Mouse (Mus musculus) hindbrain, embryonic 15.5 days (tissue): Measurements from ENCODE around the gene Anp32a. TPM values are rescaled to one million over a fixed set of nuclear protein-coding genes. Genes with fewer than 3 reads are reported as not detected.

Experiments
- ATAC-seq: fragments of 200-750 bp; cut with Nextera tagmentation; 2 replicates; pipeline ENCODE4 v1.8.0; 2017; ENCODE audit warnings: low read depth, moderate number of reproducible peaks, moderate TSS enrichment; ENCODE audit not compliant: low FRiP score
- H3K27ac ChIP-seq: fragments of 300-500 bp; sonication (generic); replicated peaks from 2 replicates; pipeline ENCODE4 v1.5.1; 2015; ENCODE audit warnings: mild to moderate bottlenecking, inconsistent platforms
- H3K27me3 ChIP-seq: fragments of 300-500 bp; sonication (generic); 2 replicates; pipeline ENCODE4 v1.6.1; 2015; ENCODE audit warnings: control low read depth, inconsistent platforms
- H3K36me3 ChIP-seq: fragments of 300-500 bp; sonication (generic); 2 replicates; pipeline ENCODE4 v1.6.1; 2015; ENCODE audit warnings: control low read depth, inconsistent platforms
- H3K4me1 ChIP-seq: fragments of 300-500 bp; sonication (generic); replicated peaks from 2 replicates; pipeline ENCODE4 v1.6.1; 2015; ENCODE audit warnings: control low read depth, inconsistent platforms
- H3K4me2 ChIP-seq: fragments of 300-500 bp; sonication (generic); 2 replicates; pipeline ENCODE4 v1.6.1; 2015; ENCODE audit warnings: moderate library complexity, mild to moderate bottlenecking, inconsistent platforms
- H3K4me3 ChIP-seq: fragments of 300-500 bp; sonication (generic); 2 replicates; pipeline ENCODE4 v1.5.1; 2015; ENCODE audit warnings: mild to moderate bottlenecking, inconsistent platforms
- H3K9ac ChIP-seq: fragments of 300-500 bp; sonication (generic); 2 replicates; pipeline ENCODE4 v1.6.1; 2015; ENCODE audit warnings: inconsistent platforms
- H3K9me3 ChIP-seq: fragments of 300-500 bp; sonication (generic); 2 replicates; pipeline ENCODE4 v1.6.1; 2016; ENCODE audit warnings: control low read depth, inconsistent platforms
- WGBS: fragments of 180-500 bp; shearing (Covaris S2); methylation state at CpG from one replicate; pipeline ENCODE4 v1.1.7; 2015; 5-methylcytosine and 5-hydroxymethylcytosine counted together
- polyA plus RNA-seq: library from polyadenylated mRNA; unstranded; fragments of >200 nt; fragmentation: Nextera tagmentation; extraction: Ambion mirVana; gene quantifications from 2 replicates; pipeline ENCODE4 v1.2.1, GENCODE M21; 2015

The Anp32a gene
- polyA plus RNA-seq, 1 experiment from 2014 or later: 117 TPM

DNA sequence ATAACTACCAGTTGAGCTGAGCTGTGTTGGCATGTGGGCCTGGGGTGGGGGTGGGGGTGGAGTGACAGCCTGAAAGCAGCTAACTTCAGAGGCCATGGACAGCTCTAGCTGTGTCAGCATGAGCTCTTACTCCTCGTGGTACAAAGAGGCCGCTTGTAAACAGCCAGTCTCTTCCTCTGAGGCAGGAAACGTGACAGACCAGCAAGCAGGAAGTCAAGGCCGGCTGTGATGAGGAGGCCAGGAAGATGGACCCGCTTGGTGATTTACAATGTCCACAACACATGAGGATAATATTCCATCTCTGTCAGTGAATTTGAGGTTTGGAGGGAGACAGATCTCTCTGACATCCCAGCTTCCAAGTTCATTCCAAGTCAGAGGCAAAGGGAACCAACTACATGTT lies 84.2 kb downstream of the Anp32a start:
- no peak overlapping the region for H3K9ac ChIP-seq
- H3K27ac ChIP-seq: no peak overlapping the region
- 78% methylated on average over 5 of the region's 5 CpGs for WGBS
- H3K4me3 ChIP-seq: no peak overlapping the region
- no peaks in the 10 kb centered on the region for H3K9me3 ChIP-seq
- no peak overlapping the region for H3K4me2 ChIP-seq
- H3K36me3 ChIP-seq: peaks cover 46% of the 10 kb centered on the region
- H3K27me3 ChIP-seq: no peaks in the 10 kb centered on the region
- no peak for ATAC-seq
- no peaks in the 10 kb centered on the region for H3K4me1 ChIP-seq

DNA sequence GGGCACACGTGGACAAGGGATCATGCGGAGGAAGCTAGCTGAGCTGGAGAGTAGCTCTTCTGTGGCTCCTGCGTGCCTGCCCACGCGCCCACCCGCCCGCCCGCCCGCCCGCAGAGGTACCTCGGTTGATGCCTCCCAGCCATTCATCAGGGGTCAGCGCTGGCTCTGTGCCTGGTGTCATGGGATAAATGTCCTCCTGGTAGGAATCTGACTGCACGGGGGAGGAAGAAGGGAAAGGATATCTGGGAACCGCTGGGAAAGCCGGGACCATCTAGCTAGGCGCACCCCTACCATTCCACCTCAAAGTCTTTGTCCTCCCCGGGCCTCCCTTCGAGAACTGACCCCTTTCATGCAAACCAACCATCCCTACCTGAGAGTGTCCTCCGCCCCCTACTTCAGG lies 84.9 kb downstream of the Anp32a start:
- no peak for ATAC-seq
- H3K27ac ChIP-seq: no peak overlapping the region
- 90% methylated on average over 19 of the region's 19 CpGs for WGBS
- H3K36me3 ChIP-seq: peaks cover 53% of the 10 kb centered on the region
- H3K27me3 ChIP-seq: no peaks in the 10 kb centered on the region
- H3K4me3 ChIP-seq: no peak overlapping the region
- no peak overlapping the region for H3K9ac ChIP-seq
- no peak overlapping the region for H3K4me2 ChIP-seq
- no peaks in the 10 kb centered on the region for H3K9me3 ChIP-seq
- H3K4me1 ChIP-seq: no peaks in the 10 kb centered on the region

- WGBS: 99% methylated on average over 6 of the region's 6 CpGs
- Histone ChIP-seq H3K27me3 (no peaks in the 10 kb centered on the region), H3K4me2 (no peak overlapping the region), H3K27ac (no peak overlapping the region), H3K36me3 (peaks cover 54% of the 10 kb centered on the region), H3K4me1 (no peaks in the 10 kb centered on the region), H3K9ac (no peak overlapping the region), H3K4me3 (no peak overlapping the region), H3K9me3 (no peaks in the 10 kb centered on the region)
- no peak for ATAC-seq
Observed at GRCm38 (mm10) chr9:62426531-62426930, 85.4 kb downstream of the Anp32a start.

DNA sequence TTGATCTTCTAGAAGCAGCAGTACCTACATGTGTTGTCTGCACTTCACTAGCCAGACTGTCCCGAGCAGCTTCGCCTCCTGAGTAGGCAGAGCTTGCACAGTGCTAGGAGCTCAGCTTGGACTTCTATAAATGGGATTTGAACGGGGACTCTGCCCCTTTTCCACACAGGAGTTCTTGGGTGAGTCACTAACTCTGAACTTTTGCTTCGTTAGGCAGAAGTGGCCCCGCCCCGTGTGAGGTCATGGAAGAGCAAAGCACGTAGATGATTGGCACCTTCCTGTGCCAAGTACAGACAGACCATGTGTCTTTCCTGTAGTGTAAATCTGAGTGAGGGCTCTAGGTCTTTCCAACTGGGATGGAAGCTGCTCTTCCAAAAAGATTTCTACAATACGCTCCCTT lies 85.9 kb downstream of the Anp32a start:
- Histone ChIP-seq H3K9me3 (no peaks in the 10 kb centered on the region), H3K9ac (no peak overlapping the region), H3K4me1 (no peaks in the 10 kb centered on the region), H3K27me3 (no peaks in the 10 kb centered on the region), H3K4me3 (no peak overlapping the region), H3K36me3 (peaks cover 54% of the 10 kb centered on the region), H3K27ac (no peak overlapping the region), H3K4me2 (no peak overlapping the region)
- no peak for ATAC-seq
- WGBS: 89% methylated on average over 8 of the region's 8 CpGs

Other genes with a start within 250 kb of the Anp32a start
- gene Glce, start 218.6 kb upstream of the Anp32a start, polyA plus RNA-seq: 18.9 and 23.0 TPM in 2 replicates
- not detected in 2 replicates for gene Spesp1, start 59.1 kb upstream of the Anp32a start, polyA plus RNA-seq
- 39.1 and 48.3 TPM in 2 replicates for gene Coro2b, start 195.8 kb downstream of the Anp32a start, polyA plus RNA-seq